Mouse (Mus musculus): ENCODE data around the gene Pde4dip. TPM values are rescaled to one million over a fixed set of nuclear protein-coding genes. Genes with fewer than 3 reads are reported as not detected.

Gene Pde4dip
- polyA plus RNA-seq, 1 experiment = 56.2 TPM

GRCm38 (mm10) chr3:97811158-97811557, 77.3 kb downstream of the Pde4dip start:
- H3K27me3 ChIP-seq (ENCODE audit: control insufficient read depth, insufficient read depth, low read length) = no peaks in the 10 kb centered on the region
- no peaks in the 10 kb centered on the region for H3K36me3 ChIP-seq (ENCODE audit: control insufficient read depth, insufficient read depth, low read length)
- 60% methylated on average over 6 of the region's 6 CpGs for WGBS
- DNase-seq = no peak
- no peak for TF ChIP-seq CTCF (IDR thresholded peaks at IDR 0.05; ENCODE audit: borderline replicate concordance, control insufficient read depth, extremely low read depth, insufficient read depth, low read length, poor library complexity)
- no peak for TF ChIP-seq POLR2A (IDR thresholded peaks at IDR 0.05; ENCODE audit: control insufficient read depth, extremely low read depth, insufficient read depth, low read length, poor library complexity)
- H3K27ac ChIP-seq (ENCODE audit: control insufficient read depth, insufficient read depth, low read length) = no peak overlapping the region
- no peak overlapping the region for H3K4me3 ChIP-seq (ENCODE audit: control insufficient read depth, insufficient read depth, low read length)
- H3K4me1 ChIP-seq (replicated peaks; ENCODE audit: control insufficient read depth, insufficient read depth, low read length) = no peaks in the 10 kb centered on the region

DNA sequence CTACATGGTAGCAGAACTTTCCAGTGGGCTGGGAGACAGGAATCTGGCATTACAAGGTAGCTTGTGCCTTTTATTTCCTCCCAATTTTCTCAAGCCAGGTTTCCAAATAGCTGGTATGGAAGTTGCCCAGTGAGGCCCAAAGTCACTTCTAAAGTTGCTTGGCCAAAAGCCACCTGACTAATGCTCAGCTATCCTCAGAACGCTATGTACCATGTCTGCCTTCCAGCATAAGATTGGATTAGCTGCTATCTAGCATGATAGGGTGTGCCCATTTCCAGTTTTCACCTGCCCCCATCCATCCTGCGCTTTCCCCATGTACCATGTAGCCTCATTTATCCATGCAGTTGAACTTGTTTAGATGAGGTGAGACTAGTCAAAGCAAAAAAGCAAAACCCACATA, 78.2 kb downstream of the Pde4dip start:
- WGBS = 96% methylated on average over 2 of the region's 2 CpGs
- Histone ChIP-seq H3K4me1 (replicated peaks; ENCODE audit: control insufficient read depth, insufficient read depth, low read length) (no peaks in the 10 kb centered on the region), H3K27me3 (ENCODE audit: control insufficient read depth, insufficient read depth, low read length) (no peaks in the 10 kb centered on the region), H3K27ac (ENCODE audit: control insufficient read depth, insufficient read depth, low read length) (no peak overlapping the region), H3K36me3 (ENCODE audit: control insufficient read depth, insufficient read depth, low read length) (no peaks in the 10 kb centered on the region), H3K4me3 (ENCODE audit: control insufficient read depth, insufficient read depth, low read length) (no peak overlapping the region)
- TF ChIP-seq CTCF (IDR thresholded peaks at IDR 0.05; ENCODE audit: borderline replicate concordance, control insufficient read depth, extremely low read depth, insufficient read depth, low read length, poor library complexity) = no peak
- TF ChIP-seq POLR2A (IDR thresholded peaks at IDR 0.05; ENCODE audit: control insufficient read depth, extremely low read depth, insufficient read depth, low read length, poor library complexity) = no peak
- DNase-seq = no peak

DNA sequence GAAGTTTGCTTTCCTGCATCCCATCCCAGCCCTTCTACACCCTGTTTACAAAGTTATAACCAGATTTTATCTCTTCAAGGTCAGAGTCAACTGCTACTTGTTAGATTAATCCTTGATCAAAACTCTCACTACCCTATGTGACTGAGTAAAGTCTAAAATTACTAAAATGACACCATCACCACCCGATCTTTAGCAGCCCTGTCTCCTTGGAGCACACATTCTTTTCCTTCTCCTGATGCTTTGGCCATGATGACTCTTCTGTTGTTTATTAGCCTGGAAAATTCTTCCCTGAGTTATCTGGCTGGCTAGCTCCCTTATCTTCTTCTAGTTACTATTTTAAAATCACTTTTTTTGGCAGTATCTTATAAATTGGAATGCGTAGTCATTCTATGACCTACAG, 82.9 kb downstream of the Pde4dip start:
- TF ChIP-seq CTCF (IDR thresholded peaks at IDR 0.05; ENCODE audit: borderline replicate concordance, control insufficient read depth, extremely low read depth, insufficient read depth, low read length, poor library complexity) = no peak
- TF ChIP-seq POLR2A (IDR thresholded peaks at IDR 0.05; ENCODE audit: control insufficient read depth, extremely low read depth, insufficient read depth, low read length, poor library complexity) = no peak
- no peaks in the 10 kb centered on the region for H3K27me3 ChIP-seq (ENCODE audit: control insufficient read depth, insufficient read depth, low read length)
- H3K36me3 ChIP-seq (ENCODE audit: control insufficient read depth, insufficient read depth, low read length) = no peaks in the 10 kb centered on the region
- no peak overlapping the region for H3K4me3 ChIP-seq (ENCODE audit: control insufficient read depth, insufficient read depth, low read length)
- no peak for DNase-seq
- H3K4me1 ChIP-seq (replicated peaks; ENCODE audit: control insufficient read depth, insufficient read depth, low read length) = no peaks in the 10 kb centered on the region
- 94% methylated on average over 2 of the region's 2 CpGs for WGBS
- H3K27ac ChIP-seq (ENCODE audit: control insufficient read depth, insufficient read depth, low read length) = no peak overlapping the region

GRCm38 (mm10) chr3:97803675-97804074, 84.8 kb downstream of the Pde4dip start:
- no peak for DNase-seq
- H3K27ac ChIP-seq (ENCODE audit: control insufficient read depth, insufficient read depth, low read length) = no peak overlapping the region
- H3K4me1 ChIP-seq (replicated peaks; ENCODE audit: control insufficient read depth, insufficient read depth, low read length) = no peaks in the 10 kb centered on the region

DNA sequence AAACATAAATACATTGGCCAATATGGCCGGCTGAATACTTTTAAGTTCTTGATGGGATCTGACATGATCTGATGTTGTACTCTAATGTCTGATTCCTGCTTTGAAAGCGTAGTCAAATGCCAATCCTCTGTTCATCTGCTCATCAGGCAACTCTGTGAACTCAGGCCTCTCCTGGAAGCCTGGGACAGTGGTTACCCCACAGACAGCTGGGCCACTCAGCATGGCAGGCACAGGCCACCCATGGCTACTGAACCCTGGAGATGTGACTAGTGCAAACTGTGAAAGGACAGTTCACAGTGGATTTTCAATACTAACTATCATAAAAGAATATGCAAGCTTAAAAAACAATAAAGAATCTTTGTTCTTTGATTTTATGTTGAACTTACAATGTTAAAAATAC, 85.6 kb downstream of the Pde4dip start:
- 98% methylated on average over 2 of the region's 2 CpGs for WGBS
- H3K4me3 ChIP-seq (ENCODE audit: control insufficient read depth, insufficient read depth, low read length) = no peak overlapping the region
- no peaks in the 10 kb centered on the region for H3K27me3 ChIP-seq (ENCODE audit: control insufficient read depth, insufficient read depth, low read length)
- no peaks in the 10 kb centered on the region for H3K36me3 ChIP-seq (ENCODE audit: control insufficient read depth, insufficient read depth, low read length)
- no peak for TF ChIP-seq CTCF (IDR thresholded peaks at IDR 0.05; ENCODE audit: borderline replicate concordance, control insufficient read depth, extremely low read depth, insufficient read depth, low read length, poor library complexity)
- H3K4me1 ChIP-seq (replicated peaks; ENCODE audit: control insufficient read depth, insufficient read depth, low read length) = no peaks in the 10 kb centered on the region
- no peak overlapping the region for H3K27ac ChIP-seq (ENCODE audit: control insufficient read depth, insufficient read depth, low read length)
- DNase-seq = no peak

More at GRCm38 (mm10) chr3:97803675-97804074, 84.8 kb downstream of the Pde4dip start:
- Histone ChIP-seq H3K36me3 (ENCODE audit: control insufficient read depth, insufficient read depth, low read length) (no peaks in the 10 kb centered on the region), H3K4me3 (ENCODE audit: control insufficient read depth, insufficient read depth, low read length) (no peak overlapping the region), H3K27me3 (ENCODE audit: control insufficient read depth, insufficient read depth, low read length) (no peaks in the 10 kb centered on the region)
- 92% methylated on average over 3 of the region's 3 CpGs for whole genome bisulfite sequencing
- TF ChIP-seq CTCF (IDR thresholded peaks at IDR 0.05; ENCODE audit: borderline replicate concordance, control insufficient read depth, extremely low read depth, insufficient read depth, low read length, poor library complexity) (no peak), POLR2A (IDR thresholded peaks at IDR 0.05; ENCODE audit: control insufficient read depth, extremely low read depth, insufficient read depth, low read length, poor library complexity) (no peak)

DNA sequence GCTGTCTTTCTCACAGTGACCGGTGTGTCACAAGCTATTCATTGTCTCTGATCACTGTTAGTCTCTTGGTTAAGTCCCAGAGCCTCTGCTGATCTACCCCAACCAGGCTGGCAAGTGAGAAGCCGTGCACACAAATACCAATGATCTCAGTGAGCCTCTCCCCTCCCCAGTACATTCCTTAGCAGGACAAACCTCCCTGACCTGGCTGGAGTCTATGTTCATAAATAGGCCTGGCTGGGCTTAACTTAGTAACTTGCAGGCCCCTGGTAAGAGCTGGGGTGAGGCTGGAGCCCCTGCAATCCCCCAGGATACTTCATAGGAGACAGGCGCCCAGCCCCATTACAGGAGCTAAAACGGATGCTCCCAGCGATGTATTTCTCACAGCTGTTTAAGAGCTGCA, 86.2 kb downstream of the Pde4dip start:
- WGBS = 96% methylated on average over 5 of the region's 5 CpGs

GRCm38 (mm10) chr3:97801178-97801699, 87.3 kb downstream of the Pde4dip start:
- H3K27ac ChIP-seq (ENCODE audit: control insufficient read depth, insufficient read depth, low read length) = no peak overlapping the region
- no peak for DNase-seq
- no peaks in the 10 kb centered on the region for H3K27me3 ChIP-seq (ENCODE audit: control insufficient read depth, insufficient read depth, low read length)
- H3K36me3 ChIP-seq (ENCODE audit: control insufficient read depth, insufficient read depth, low read length) = no peaks in the 10 kb centered on the region
- H3K4me1 ChIP-seq (replicated peaks; ENCODE audit: control insufficient read depth, insufficient read depth, low read length) = no peaks in the 10 kb centered on the region
- H3K4me3 ChIP-seq (ENCODE audit: control insufficient read depth, insufficient read depth, low read length) = no peak overlapping the region
- 88% methylated on average over 3 of the region's 3 CpGs for WGBS
- TF ChIP-seq POLR2A (IDR thresholded peaks at IDR 0.05; ENCODE audit: control insufficient read depth, extremely low read depth, insufficient read depth, low read length, poor library complexity) (no peak), CTCF (IDR thresholded peaks at IDR 0.05; ENCODE audit: borderline replicate concordance, control insufficient read depth, extremely low read depth, insufficient read depth, low read length, poor library complexity) (no peak)

More for the DNA sequence above, 86.2 kb downstream of the Pde4dip start:
- no peaks in the 10 kb centered on the region for H3K36me3 ChIP-seq (ENCODE audit: control insufficient read depth, insufficient read depth, low read length)
- DNase-seq = no peak
- no peak for TF ChIP-seq POLR2A (IDR thresholded peaks at IDR 0.05; ENCODE audit: control insufficient read depth, extremely low read depth, insufficient read depth, low read length, poor library complexity)
- no peak for TF ChIP-seq CTCF (IDR thresholded peaks at IDR 0.05; ENCODE audit: borderline replicate concordance, control insufficient read depth, extremely low read depth, insufficient read depth, low read length, poor library complexity)
- H3K27ac ChIP-seq (ENCODE audit: control insufficient read depth, insufficient read depth, low read length) = no peak overlapping the region
- H3K4me3 ChIP-seq (ENCODE audit: control insufficient read depth, insufficient read depth, low read length) = no peak overlapping the region
- no peaks in the 10 kb centered on the region for H3K4me1 ChIP-seq (replicated peaks; ENCODE audit: control insufficient read depth, insufficient read depth, low read length)
- no peaks in the 10 kb centered on the region for H3K27me3 ChIP-seq (ENCODE audit: control insufficient read depth, insufficient read depth, low read length)
